Mouse (Mus musculus) layer of hippocampus, adult 9-10 months (tissue): Measurements from ENCODE around the gene Gm5773.
"Not testable (repeated sequence)": the region's sequence is repeated elsewhere in the genome, so short reads cannot be mapped to it uniquely, and the experiment has no call there.

Experiments
- DNase-seq: peaks from one replicate; pipeline ENCODE4 v3.0.0; 2022; ENCODE audit warnings: low spot score

The Gm5773 gene

DNA sequence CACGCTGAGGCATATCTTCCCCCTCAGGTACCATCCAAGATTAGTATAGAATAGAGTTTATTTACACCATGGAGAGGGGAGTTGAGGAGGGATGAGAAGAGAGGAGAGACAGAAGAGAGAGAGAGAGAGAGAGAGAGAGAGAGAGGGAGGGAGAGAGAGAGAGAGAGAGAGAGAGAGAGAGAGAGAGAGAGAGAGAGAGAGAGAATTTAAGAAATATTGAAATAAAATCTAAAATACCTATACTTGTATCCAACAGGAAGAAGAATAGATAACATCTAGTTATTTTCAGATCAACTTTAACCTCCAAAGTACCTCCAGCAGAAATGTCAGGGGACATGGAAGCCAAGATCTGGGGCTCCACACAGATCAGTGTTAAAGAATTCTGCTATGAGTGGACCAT is at the start of gene Gm5773:
Gm5773 (plus strand) TSS at position 301 of the 400 bp plus-strand sequence.
- not testable (repeated sequence) for DNase-seq

DNA sequence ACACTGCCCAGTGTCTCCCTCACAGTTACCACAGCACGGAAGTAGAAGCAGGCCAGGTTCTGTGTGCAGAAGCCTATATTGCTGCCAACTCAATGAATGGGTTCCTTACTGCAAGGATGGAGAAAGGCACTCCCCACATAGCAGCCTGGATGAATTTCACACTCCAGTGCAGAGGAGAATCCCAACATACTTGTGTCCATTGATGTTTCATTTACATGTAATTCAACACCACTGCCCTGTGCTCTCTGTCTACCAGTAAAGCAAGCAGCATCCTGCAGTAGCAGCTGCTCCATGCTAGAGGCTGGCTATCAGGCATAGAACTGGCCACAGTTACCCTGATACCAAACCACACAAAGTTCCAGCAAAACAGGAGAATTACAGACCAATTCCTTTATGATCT is 27.3 kb upstream of the Gm5773 start:
- DNase-seq: not testable (repeated sequence)

DNA sequence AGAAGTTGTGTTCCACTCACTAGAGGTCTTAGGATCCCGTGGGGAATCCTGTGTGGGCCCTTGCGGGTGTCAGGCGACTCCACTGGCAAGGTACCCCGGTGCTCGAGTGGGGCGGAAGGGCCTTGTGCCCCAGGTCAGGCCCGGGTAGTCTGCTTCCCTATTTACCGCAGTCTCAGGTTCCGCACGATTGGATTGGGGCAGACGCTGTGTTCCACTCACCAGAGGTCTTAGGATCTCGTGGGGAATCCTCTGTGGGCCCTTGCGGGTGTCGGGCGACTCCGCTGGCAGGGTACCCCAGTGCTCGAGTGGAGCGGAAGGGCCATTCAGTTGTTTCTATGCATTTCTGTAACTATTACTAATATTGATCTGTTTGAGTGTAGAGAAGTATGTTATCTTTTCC is 18.8 kb upstream of the Gm5773 start:
- DNase-seq: not testable (repeated sequence)

DNA sequence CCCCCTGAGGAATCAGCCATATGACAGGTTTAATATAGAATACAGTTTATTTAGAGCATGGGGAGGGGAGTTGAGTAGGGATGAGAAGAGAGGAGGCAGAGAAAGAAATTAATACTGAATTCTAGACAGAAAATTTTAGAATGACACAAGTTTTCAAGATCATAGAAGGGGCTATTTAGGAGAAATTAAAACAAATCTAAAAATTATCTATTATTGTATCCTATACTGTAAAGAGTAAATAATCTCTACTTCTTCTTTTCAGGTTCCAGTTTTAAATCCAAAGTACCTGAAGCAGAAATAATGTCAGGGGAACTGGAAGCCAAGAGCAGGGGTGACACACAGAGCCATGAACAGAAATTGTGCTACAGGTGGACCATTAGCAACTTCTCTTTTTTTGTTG is 23.3 kb downstream of the Gm5773 start, which contains the start of gene Tdpoz4:
Tdpoz4 (plus strand) TSS at position 301 of the 400 bp plus-strand sequence.
- DNase-seq: not testable (repeated sequence)

DNA sequence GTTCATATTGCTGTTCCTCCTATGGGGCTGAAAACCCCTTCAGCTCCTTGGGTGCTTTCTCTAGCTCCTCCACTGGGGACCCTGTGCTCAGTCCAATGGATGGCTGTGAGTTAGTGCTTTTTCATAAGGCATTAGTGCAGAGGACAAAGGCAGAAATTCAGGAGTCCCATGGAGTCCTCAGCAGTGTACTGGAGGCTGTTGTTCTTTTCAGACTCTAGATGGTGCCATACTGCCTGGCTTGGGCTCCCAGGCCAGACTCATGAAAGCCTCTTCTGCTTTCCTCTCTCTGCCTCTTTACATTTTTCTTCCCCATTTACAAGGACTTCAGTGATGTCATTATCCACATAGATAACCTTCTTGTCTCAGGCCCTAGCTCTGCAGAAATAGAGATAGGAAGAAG is 40.5 kb downstream of the Gm5773 start:
- DNase-seq: not testable (repeated sequence)
